Mouse (Mus musculus) adrenal gland, adult (tissue): ENCODE measurements at regions not wholly inside any gene's neighbourhood (a gene's known extent, or its start where the extent isn't known, plus 50 kb on each side); places are given as distances from the start of the nearest gene placed in this dataset.
A peak's percentile ranks its signal among the peaks of the same experiment; 100 is the strongest.

ENCODE experiments used
- DNase-seq, 2 experiments: peaks; one replicate each; pipeline ENCODE4 v3.0.0; 2022 to 2023; ENCODE audit warnings: low spot score in 1 of 2; ENCODE audit not compliant: inconsistent age in 2 of 2

GRCm38 (mm10) chr2:64706646-64707177 lies 318.1 kb downstream of the Grb14 start:
- no peak for DNase-seq

GRCm38 (mm10) chr2:64695974-64696373 lies 328.8 kb downstream of the Grb14 start:
- DNase-seq = no peak

GRCm38 (mm10) chr2:64691444-64691843 lies 333.3 kb downstream of the Grb14 start:
- DNase-seq = no peak

GRCm38 (mm10) chr2:64690996-64691395 lies 333.8 kb downstream of the Grb14 start:
- DNase-seq = no peak

- no peak for DNase-seq
Observed at GRCm38 (mm10) chr2:64686781-64687180, 338.0 kb downstream of the Grb14 start.

GRCm38 (mm10) chr2:64649614-64650013 lies 375.2 kb downstream of the Grb14 start:
- DNase-seq = no peak

- no peak for DNase-seq
Observed at GRCm38 (mm10) chr2:64616931-64617330, 407.9 kb downstream of the Grb14 start.

- DNase-seq = no peak
Observed at GRCm38 (mm10) chr2:64606864-64607263, 417.9 kb downstream of the Grb14 start.

- no peak for DNase-seq
Observed at GRCm38 (mm10) chr2:64582258-64582657, 442.5 kb downstream of the Grb14 start.

GRCm38 (mm10) chr2:64536032-64536431 lies 438.2 kb upstream of the Fign start:
- no peak for DNase-seq

- DNase-seq = no peak
Observed at GRCm38 (mm10) chr2:64535351-64535851, 437.6 kb upstream of the Fign start.

- DNase-seq = no peak
Observed at GRCm38 (mm10) chr2:64534869-64535268, 437.0 kb upstream of the Fign start.

GRCm38 (mm10) chr2:64534344-64534743 lies 436.5 kb upstream of the Fign start:
- DNase-seq = no peak

GRCm38 (mm10) chr2:64522722-64523121 lies 424.9 kb upstream of the Fign start:
- no peak for DNase-seq

- no peak for DNase-seq
Observed at GRCm38 (mm10) chr2:64522233-64522632, 424.4 kb upstream of the Fign start.

- DNase-seq = no peak
Observed at GRCm38 (mm10) chr2:64495725-64496124, 397.9 kb upstream of the Fign start.

- DNase-seq = peak in 1 of 2 experiments; percentile 27
Observed at GRCm38 (mm10) chr2:64466412-64466970, 368.7 kb upstream of the Fign start.

GRCm38 (mm10) chr2:64462466-64463114 lies 364.8 kb upstream of the Fign start:
- DNase-seq = no peak

GRCm38 (mm10) chr2:64462041-64462440 lies 364.2 kb upstream of the Fign start:
- DNase-seq = no peak

GRCm38 (mm10) chr2:64461636-64462035 lies 363.8 kb upstream of the Fign start:
- no peak for DNase-seq

- DNase-seq = peak; percentile 17 to 72
Observed at GRCm38 (mm10) chr2:64458171-64458570, 360.3 kb upstream of the Fign start.

- DNase-seq = no peak
Observed at GRCm38 (mm10) chr2:64452690-64453089, 354.9 kb upstream of the Fign start.
